Mouse (Mus musculus): ENCODE measurements around the gene Gucy1b2. TPM values are rescaled to one million over a fixed set of nuclear protein-coding genes. Genes with fewer than 3 reads are reported as not detected.
A peak's percentile ranks its signal among the peaks of the same experiment; 100 is the strongest.

The Gucy1b2 gene
- total RNA-seq (2017), result not detected in 3 replicates

DNA sequence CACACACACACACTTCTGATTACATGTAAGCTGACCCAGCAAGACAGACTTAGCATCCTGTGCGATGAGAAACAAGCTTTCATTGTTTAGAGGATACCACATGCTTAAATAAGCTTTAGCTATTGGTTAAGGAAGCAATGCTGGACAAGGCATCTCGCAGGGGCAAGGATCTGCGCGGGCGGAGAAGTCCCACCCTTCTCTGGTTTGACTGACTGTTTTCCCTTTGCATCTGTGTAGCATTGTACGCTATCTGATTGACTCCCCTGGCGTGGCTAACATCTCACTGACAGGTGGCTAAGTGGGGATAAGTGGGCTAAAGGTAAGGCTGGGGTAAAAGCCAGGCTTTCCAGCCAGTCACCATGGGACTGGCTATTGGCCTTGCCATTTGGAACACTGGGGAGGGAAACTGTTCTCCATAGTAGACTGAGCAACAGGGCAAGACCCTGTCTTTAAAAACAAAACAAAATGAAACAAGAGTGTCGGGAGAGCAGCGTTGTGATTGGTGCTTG lies at the start of gene Gucy1b2:
Gene Gucy1b2 (minus strand): TSS at position 51 of the 509 bp plus-strand sequence.
- ATAC-seq (replicated peaks; ENCODE audit: insufficient number of reproducible peaks, low FRiP score, low TSS enrichment, poor library complexity, severe bottlenecking), result no peak

DNA sequence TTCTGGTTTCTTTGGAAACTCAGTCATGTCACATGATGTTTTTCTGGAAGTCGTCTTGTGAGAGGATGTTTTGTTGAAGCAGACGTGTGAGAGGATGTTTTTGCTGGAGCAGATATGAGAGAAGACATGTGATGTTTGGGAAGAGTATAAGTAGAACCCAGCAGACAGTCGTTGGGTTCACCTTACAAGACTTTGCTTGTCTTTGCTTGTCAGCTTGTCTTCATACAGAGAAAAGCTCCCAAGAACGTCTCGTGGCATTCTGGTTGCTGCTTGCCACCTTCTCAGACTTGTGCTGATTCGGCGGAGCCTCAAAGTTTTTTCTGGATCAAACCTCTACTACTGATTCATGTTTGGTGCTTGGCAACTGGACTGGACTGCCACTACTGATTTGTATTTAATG lies 41.3 kb upstream of the Gucy1b2 start:
- no peak for ATAC-seq (replicated peaks; ENCODE audit: insufficient number of reproducible peaks, low FRiP score, low TSS enrichment, poor library complexity, severe bottlenecking)

DNA sequence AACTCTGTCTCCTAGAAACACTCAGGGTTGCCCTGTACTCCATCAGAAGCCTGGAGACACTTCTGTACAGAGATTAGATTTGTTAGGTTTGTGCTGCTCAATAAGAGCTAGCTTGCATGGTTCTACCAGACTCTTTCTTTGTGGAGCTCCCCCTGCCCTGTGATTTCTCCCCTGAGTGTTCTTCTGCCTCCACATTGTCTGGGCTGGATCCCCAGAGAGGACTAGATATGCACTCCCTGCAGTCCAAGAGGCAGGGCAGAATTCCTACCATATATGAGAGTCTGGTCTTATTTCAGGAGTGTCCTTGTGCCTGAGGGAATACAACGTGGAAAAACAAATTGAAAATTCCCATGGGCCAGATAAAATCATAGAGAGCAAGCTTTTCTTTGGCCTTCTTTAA lies 40.4 kb upstream of the Gucy1b2 start:
- ATAC-seq (replicated peaks; ENCODE audit: insufficient number of reproducible peaks, low FRiP score, low TSS enrichment, poor library complexity, severe bottlenecking), result no peak

DNA sequence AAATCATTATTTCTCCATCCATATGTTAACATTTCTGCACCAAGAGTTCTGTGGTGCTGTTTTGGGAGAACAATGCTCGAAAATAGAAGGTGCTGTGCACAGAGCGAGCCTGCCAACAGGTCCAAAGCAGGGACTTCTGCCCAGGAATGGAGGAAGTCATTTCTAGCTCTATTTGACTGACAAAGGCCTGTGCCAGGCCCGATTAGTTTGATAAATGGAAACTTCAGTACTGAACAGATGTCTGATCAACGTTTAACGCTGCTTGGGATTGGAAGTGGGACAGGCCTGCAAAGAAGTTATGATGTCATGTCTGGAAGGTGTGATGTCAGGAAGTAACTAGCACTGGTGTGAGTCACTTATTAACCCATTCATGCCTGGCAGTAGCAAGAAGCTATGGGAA lies 37.4 kb upstream of the Gucy1b2 start:
- ATAC-seq (replicated peaks; ENCODE audit: insufficient number of reproducible peaks, low FRiP score, low TSS enrichment, poor library complexity, severe bottlenecking), result no peak

DNA sequence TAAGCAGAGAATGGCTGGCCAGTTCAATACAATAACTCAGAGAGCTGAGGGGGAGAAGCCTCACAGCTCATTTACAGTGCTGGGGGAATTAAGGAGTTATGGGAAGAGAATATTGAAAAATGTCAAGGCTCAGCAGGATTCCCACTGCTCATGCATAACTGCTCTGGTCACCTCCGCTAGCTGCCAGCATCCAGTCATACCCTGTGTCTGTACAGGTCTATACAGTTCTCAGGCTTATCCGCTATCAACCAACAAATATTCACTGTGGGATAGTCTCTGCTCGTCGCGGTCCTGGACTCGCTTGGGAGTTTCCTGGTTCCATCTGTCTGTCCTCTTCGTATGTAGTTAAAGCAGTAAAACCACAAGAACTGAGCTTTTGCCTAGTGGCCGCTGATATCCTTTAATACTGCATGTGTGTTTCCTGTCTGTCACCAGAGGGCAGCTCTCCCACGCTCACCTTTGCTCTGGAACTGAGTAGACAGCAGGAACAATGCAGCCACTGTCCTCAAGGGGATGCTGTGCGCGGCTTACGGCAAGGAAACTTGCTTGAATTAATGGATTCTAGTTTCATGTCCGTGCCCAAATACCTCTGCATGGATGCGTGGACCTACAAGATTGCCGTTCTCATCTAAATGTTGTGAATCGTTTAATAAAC lies 36.2 kb upstream of the Gucy1b2 start:
- ATAC-seq (replicated peaks; ENCODE audit: insufficient number of reproducible peaks, low FRiP score, low TSS enrichment, poor library complexity, severe bottlenecking), result no peak

DNA sequence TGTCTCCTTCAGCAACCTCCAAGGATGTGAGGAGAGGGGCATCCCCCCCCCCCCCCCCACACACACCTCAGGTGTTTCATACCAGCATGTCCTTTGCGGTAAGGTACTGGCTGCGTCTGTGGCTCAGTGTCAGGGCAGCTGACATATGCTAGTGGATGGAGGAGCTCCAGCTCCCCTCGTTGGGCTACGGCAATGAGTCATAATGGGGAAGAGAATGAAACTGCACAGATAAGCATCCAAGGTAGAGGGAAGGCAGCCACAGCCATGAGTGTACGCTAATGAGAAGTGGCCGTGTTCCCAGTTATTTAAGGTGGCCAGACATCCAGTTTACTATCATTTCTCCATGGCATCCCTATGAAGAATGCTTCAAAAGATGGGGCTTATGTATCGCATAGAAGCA lies 32.2 kb upstream of the Gucy1b2 start:
- ATAC-seq (replicated peaks; ENCODE audit: insufficient number of reproducible peaks, low FRiP score, low TSS enrichment, poor library complexity, severe bottlenecking), result no peak

DNA sequence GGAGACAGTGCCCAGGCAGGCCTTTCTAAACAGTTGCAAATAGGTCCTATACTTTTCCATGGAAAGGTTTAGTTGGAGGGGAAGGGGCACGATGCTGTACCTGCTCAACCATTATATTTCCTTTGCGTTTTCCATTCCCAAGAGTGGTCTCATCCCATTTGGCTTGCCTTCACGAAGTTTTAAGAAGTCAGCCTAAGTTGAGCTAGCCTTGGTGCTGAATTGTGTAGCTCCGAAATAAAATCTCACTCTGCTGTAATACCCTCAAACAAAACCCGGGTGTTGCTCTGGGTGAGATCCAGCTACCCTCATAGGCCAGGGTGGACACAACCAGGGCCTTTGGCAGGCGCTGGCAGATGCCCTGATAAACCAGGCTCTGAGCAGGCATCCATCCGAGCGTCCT lies 25.3 kb upstream of the Gucy1b2 start:
- ATAC-seq (replicated peaks; ENCODE audit: insufficient number of reproducible peaks, low FRiP score, low TSS enrichment, poor library complexity, severe bottlenecking), result no peak

DNA sequence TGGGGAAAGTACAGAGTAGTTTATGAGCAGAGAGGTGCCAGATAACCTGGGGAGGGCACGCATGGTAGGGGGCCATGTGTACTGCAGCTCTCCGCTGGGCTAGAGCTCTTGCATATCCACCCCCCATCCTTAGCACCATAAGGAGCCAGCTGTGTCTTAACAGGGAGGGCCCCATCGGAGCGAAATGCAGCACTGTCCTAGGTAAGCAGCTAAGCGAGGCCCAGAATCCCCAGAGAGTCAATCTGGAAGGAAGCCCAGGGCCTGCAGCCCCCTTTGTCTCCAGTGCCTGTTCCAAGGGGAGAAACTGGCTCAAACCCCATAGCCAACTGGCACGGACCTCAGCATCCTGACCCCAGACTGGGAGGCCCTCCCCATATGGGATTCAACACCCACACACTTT lies 23.3 kb upstream of the Gucy1b2 start:
- no peak for ATAC-seq (replicated peaks; ENCODE audit: insufficient number of reproducible peaks, low FRiP score, low TSS enrichment, poor library complexity, severe bottlenecking)

DNA sequence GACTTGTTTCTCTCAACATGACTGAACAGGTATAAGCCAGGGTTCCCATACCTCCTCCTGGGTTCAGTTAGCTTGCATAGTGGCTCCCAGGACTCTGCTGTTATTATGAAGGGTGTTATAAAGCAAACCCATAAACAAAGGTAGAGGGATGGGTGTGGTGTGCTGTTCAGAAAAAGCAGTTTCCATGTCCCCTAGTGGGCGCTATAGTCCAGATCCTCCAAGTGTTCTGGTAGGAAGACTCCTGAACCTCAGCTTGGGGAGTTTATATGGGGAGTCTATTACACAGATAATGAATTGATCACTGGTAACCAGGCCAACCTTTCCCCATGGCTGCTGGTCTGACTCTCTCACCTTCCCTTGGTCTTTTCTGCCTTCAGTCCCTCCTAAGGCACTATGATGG lies 18.4 kb upstream of the Gucy1b2 start:
- no peak for ATAC-seq (replicated peaks; ENCODE audit: insufficient number of reproducible peaks, low FRiP score, low TSS enrichment, poor library complexity, severe bottlenecking)

DNA sequence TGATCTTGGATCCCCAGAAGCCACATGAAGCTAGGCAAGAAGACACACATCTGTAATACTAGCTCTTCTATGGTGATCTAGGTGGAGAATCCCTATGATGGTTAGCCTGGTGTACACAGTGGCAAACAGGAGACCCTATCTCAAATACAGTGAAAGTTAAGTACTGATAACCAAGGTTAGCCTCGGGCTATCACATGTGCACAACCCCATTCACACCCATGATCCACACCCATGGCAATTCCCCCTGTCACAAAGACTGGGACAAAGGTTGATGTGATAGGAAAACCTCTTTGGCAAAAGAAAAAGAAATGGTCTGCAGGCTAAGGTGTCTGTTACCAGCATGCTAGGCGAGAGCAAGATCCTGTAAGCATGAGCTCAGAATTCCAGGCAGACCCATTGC lies 16.0 kb upstream of the Gucy1b2 start:
- ATAC-seq (replicated peaks; ENCODE audit: insufficient number of reproducible peaks, low FRiP score, low TSS enrichment, poor library complexity, severe bottlenecking), result no peak

DNA sequence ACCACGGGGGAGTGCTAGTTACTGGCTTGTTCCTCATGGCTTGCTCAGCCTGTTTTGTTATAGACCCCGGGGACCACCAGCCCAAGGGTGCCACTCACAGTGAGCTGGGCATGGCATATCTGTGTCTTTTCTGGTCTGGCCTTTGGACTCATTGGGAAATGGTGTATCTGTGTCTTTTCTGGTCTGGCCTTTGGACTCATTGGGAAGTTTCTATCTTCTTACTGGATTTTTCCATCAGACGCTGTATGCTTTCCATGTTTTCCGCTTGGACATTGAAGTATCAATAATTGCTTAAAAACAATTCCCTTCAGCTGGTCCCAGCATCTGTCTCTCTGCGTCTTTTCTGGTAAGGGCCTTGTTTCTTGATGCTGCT lies 12.7 kb upstream of the Gucy1b2 start:
- ATAC-seq (replicated peaks; ENCODE audit: insufficient number of reproducible peaks, low FRiP score, low TSS enrichment, poor library complexity, severe bottlenecking), result no peak

DNA sequence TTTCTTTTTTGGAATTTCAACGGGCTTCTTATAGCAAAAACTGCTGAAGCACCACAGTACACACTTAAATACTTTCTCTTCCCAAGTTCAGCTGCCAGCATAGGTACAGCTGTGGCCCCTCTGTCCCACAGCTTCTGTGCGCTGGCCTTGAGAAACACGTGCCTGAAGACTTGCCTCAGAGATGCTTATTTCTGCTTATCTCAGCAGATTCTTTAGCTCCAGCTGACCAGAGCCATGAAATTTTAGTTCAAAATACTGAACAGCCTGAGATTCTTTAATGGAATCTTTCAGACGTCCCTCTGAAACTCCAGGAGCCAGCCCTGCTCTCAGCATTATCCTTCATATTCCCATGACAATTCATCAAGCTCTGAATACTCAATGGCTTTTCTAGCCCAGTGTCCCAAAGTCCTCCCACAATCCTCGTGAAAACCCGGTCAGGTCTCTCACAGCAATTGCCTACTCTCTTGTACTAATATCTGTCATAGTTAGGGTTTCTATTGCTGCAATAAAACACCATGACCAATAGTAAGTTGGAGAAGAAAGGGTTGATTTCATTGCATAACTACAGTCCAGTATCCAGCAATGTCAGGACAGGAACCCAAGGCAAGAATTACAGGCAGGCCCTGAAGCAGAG lies 12.1 kb upstream of the Gucy1b2 start:
- no peak for ATAC-seq (replicated peaks; ENCODE audit: insufficient number of reproducible peaks, low FRiP score, low TSS enrichment, poor library complexity, severe bottlenecking)

DNA sequence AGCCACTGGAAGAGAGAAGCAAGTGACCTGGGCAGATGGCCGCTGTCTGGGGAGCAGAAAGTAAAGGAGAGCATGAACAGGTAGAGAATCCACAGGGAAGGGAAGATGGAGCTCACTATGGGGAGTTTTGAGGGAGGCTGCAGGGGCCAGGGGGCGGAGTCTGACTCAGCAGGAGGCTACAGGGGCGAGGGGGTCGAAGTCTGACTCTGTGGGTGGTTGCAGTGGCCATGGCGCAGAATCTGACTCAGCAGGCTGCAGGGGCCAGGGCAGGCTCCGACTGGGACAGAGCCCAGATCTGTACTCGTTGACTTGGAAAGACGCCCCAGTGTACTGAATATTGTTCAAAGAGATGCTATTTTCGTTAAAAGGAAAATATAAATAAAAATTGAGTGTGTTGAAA lies 8.9 kb upstream of the Gucy1b2 start:
- ATAC-seq (replicated peaks; ENCODE audit: insufficient number of reproducible peaks, low FRiP score, low TSS enrichment, poor library complexity, severe bottlenecking), result no peak

DNA sequence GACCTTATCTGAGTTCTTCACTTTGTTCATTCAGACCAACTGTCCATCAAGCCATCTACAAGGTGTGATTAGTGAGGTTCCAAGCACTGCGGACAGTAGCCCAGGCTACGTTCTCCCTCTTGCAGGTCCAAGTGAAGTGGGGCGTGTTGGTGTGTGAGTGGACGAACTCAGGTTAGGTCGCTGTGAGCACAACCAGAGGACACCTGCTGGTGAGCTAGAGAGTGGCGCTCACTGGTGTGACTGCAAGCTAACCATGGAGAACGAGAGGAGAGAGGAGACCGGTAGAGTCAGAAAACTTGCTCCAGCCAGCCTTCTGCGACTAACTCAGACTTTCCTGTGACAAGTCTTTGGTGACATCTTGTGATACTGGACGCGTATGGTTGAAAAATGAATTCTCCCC lies 3.5 kb upstream of the Gucy1b2 start:
- no peak for ATAC-seq (replicated peaks; ENCODE audit: insufficient number of reproducible peaks, low FRiP score, low TSS enrichment, poor library complexity, severe bottlenecking)

DNA sequence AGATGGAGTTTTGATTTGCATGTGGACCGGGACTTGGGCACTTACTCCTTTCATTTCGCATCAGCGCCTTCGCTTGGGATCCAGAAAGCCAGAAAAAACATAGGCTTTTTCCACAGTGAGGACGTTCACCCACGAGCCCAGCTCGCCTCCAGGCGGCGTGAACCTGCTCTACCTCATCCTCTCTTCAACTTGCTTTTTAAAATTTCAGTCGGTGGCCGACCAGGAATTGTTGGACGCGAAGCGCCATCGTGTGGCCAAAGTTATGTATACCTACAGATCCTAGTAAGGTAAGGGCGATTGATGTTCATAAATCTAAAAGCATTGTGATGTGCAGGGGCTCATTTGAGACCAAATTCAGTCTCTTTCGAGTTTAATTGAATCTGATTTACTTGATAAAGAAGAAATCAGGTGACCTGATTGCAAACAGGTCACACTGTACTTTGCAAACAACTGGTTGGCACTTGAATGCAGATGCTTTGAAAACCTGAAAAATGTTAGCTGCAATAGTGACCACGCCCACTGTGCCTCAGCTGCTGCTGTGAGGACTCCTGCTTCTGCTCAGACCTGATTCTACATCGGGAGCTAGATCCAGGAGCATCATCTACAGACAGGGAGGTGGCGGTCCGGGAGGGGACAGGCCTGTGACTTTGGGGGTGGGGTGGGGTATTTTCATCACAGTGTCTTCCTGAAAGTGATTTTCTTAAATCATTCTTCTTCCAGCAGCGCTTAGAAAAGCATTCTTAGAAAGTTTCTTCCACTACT lies 1.5 kb upstream of the Gucy1b2 start:
- ATAC-seq (replicated peaks; ENCODE audit: insufficient number of reproducible peaks, low FRiP score, low TSS enrichment, poor library complexity, severe bottlenecking), result peak; percentile 74; the same call in 1 of the 2 replicates

DNA sequence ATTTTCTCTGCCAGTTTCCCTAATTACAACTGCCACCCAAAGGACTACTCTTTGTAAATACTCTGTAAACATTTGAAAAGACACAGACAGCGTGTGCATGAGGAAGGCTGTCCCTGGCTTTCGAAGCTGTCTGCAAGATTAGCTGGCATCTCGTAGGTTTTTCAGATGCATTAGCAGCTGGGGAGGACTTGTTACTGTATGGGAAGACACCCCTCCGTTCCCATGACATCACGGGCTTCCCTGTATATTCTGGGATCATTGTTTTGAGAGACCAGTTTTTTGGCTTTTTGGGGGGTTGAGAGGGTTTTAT lies 564 bp downstream of the Gucy1b2 start:
- ATAC-seq (replicated peaks; ENCODE audit: insufficient number of reproducible peaks, low FRiP score, low TSS enrichment, poor library complexity, severe bottlenecking), result no peak

DNA sequence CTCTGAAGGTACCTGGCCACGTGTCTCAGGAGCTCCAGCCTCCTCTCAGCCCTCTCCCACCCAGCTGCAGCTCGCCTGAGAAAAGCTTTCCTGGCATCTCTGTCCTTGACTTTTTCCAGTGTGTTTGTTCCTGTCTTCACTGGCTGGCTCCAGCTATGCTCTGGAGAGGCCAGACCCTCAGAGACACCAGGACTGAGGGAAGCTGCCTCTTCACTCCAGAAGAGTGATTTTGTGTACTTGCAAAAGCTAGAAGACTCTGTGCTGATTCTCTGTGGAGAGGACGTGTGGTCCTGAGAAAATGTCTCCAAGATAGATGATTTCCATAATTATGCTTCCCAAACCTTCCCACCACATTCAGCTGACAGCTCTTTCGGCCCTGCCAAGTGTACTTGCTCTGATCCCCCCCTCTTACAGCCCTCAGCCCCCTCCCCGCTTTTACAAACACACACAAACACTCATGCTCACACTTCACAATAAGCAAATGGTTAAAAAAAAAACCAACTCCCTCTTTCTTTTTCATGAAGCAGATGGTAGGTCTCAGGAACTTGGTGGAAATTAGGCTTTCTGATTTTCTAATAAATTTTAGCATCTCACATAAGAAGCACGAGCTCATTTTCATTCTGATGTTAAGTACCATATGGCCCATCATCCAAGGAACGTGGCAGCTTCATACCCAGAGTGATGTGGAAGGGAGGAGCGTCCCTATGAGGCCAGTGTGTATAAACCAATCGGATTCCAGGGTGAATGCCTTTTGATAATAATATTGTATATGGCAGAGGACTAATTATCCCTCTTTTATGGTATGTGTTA lies 1.1 kb downstream of the Gucy1b2 start:
- no peak for ATAC-seq (replicated peaks; ENCODE audit: insufficient number of reproducible peaks, low FRiP score, low TSS enrichment, poor library complexity, severe bottlenecking)

DNA sequence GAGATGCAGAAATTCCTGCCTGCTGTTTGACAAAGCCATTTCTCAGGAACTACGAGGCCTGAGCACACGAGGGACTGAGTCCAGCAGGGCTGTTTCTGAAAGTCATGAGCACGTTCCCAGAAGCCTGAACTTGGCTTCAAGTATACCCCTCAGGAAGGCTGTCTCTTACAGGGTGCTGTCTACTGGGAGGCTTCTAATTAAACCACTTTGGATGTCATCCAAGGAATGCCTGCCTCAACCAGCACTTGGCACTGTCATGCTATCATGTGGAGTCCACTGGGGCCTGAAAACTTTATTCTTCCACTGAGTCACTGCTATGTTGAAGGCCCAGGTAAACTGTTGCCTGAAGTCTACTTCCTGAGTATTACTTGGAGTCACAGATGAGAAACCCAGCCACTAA lies 2.0 kb downstream of the Gucy1b2 start:
- ATAC-seq (replicated peaks; ENCODE audit: insufficient number of reproducible peaks, low FRiP score, low TSS enrichment, poor library complexity, severe bottlenecking), result no peak

DNA sequence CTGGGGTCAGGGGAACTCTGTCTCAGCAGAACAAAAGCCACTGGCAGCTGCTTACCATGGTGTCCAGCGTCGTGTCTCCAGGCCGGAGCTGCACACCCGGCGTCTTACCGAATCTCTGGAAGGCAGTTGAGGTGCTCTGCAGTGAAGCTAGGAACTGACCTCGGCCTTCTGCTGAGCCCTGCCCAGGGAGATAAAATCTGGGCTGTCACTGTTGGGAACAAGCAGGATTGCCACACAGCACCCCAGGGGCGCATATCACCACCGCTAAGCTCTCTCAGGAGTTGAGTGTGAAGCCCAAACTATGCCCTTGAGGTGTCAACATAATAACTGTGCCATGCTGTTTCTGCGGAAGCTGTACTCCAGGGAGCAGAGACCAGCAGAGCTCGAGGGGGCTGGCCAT lies 2.8 kb downstream of the Gucy1b2 start:
- no peak for ATAC-seq (replicated peaks; ENCODE audit: insufficient number of reproducible peaks, low FRiP score, low TSS enrichment, poor library complexity, severe bottlenecking)
